Mouse (Mus musculus): ENCODE data around the gene Mrgpra3. TPM values are rescaled to one million over a fixed set of nuclear protein-coding genes. Genes with fewer than 3 reads are reported as not detected.

Mrgpra3 gene
- polyA plus RNA-seq (2015; fragmentation: Nextera tagmentation; extraction: Ambion mirVana), result not detected in 2 replicates

GRCm38 (mm10) chr7:47601272-47601671 lies at the start of gene Mrgpra3:
TSS of gene Mrgpra3 (minus strand) at chr7:47601372.

Other genes with a start within 250 kb of the Mrgpra3 start
- not detected in 2 replicates for gene Mrgpra1, start 247.1 kb downstream of the Mrgpra3 start, polyA plus RNA-seq (2015; fragmentation: Nextera tagmentation; extraction: Ambion mirVana)
- gene Mrgpra2a, start 149.2 kb downstream of the Mrgpra3 start, polyA plus RNA-seq (2015; fragmentation: Nextera tagmentation; extraction: Ambion mirVana), result 2.6 and 3.7 TPM in 2 replicates
- 11.9 and 15.3 TPM in 2 replicates for gene Mrgpra2b, start 72.5 kb downstream of the Mrgpra3 start, polyA plus RNA-seq (2015; fragmentation: Nextera tagmentation; extraction: Ambion mirVana)

All from spleen, postnatal 0 days (tissue).